Comparison of ENCODE assay signal across 28 mouse cellular contexts in genomic region chr13:112508487-112508886, GRCm38 (mm10). TPM values are rescaled to one million over a fixed set of nuclear protein-coding genes. Genes with fewer than 3 reads are reported as not detected.
A peak's percentile ranks its signal among the peaks of the same experiment; 100 is the strongest.
DNase-seq lines count a peak whose midpoint lies in the region; ATAC-seq lines count a peak whose summit lies in the region.
"Had no signal": no experiment of that assay in that cellular context is flagged by ENCODE, and none has a peak within 500 bp of the region (broad histone marks: within the 10 kb centered on the region; RNA-seq: fewer than 3 reads in every experiment).

No protein-coding gene starts in this region.

- H3K36me3 ChIP-seq in forebrain, embryonic 14.5 days (ENCODE audit: control insufficient read depth, insufficient read depth, low read length), result peaks cover 18% of the 10 kb centered on the region
- peaks cover 32% of the 10 kb centered on the region for H3K36me3 ChIP-seq in forebrain, embryonic 12.5 days (replicated peaks)

- peak; percentile 75 for ATAC-seq in forebrain, embryonic 14.5 days
- no peak for ATAC-seq in forebrain, embryonic 12.5 days (ENCODE audit: low FRiP score)
- ATAC-seq in megakaryocyte-erythroid progenitor cell, adult 5-6 weeks (replicated peaks; ENCODE audit: low FRiP score, low TSS enrichment, poor library complexity, severe bottlenecking), result no peak
- ATAC-seq: Patski had no signal

- H3K27me3 ChIP-seq in forebrain, embryonic 14.5 days (replicated peaks; ENCODE audit: control insufficient read depth, insufficient read depth, low read length), result no peaks in the 10 kb centered on the region
- no peaks in the 10 kb centered on the region for H3K27me3 ChIP-seq in forebrain, embryonic 12.5 days
- H3K27me3 ChIP-seq: CH12.LX; embryonic facial prominence, embryonic 12.5 days; embryonic facial prominence, embryonic 15.5 days; heart, embryonic 13.5 days; Patski had no signal

- no peak overlapping the region for H3K27ac ChIP-seq in forebrain, embryonic 14.5 days (ENCODE audit: low read depth, low read length)
- H3K27ac ChIP-seq in forebrain, embryonic 12.5 days, result no peak overlapping the region
- H3K27ac ChIP-seq: embryonic facial prominence, embryonic 12.5 days; embryonic facial prominence, embryonic 15.5 days; heart, adult 2 months; heart, embryonic 10.5 days; heart, embryonic 13.5 days; hindbrain, embryonic 14.5 days; hindbrain, postnatal 0 days had no signal

- H3K9ac ChIP-seq in forebrain, embryonic 14.5 days (ENCODE audit: low read length), result no peak overlapping the region
- H3K9ac ChIP-seq in forebrain, embryonic 12.5 days, result no peak overlapping the region
- H3K9ac ChIP-seq: embryonic facial prominence, embryonic 12.5 days; embryonic facial prominence, embryonic 15.5 days; heart, embryonic 13.5 days; hindbrain, embryonic 14.5 days had no signal

- no peaks in the 10 kb centered on the region for H3K4me1 ChIP-seq in forebrain, embryonic 14.5 days (ENCODE audit: control insufficient read depth, insufficient read depth, low read length)
- H3K4me1 ChIP-seq in forebrain, embryonic 12.5 days, result no peaks in the 10 kb centered on the region
- H3K4me1 ChIP-seq: embryonic facial prominence, embryonic 12.5 days; embryonic facial prominence, embryonic 15.5 days had no signal

- no peak overlapping the region for H3K4me2 ChIP-seq in forebrain, embryonic 14.5 days (ENCODE audit: low read length)
- H3K4me2 ChIP-seq in forebrain, embryonic 12.5 days, result no peak overlapping the region
- H3K4me2 ChIP-seq: embryonic facial prominence, embryonic 12.5 days; embryonic facial prominence, embryonic 15.5 days; heart, embryonic 13.5 days; hindbrain, embryonic 14.5 days had no signal

- peak; percentile 56 for DNase-seq in forebrain, embryonic 14.5 days (ENCODE audit: low spot score)
- peak; percentile 70 for DNase-seq in thymus, postnatal 0 days (ENCODE audit: low spot score)
- no peak for DNase-seq in thymus, postnatal 4 days
- peak; percentile 34 for DNase-seq in induced T-regulatory cell, adult 2 months (ENCODE audit: low read depth)
- DNase-seq in left cerebral cortex, postnatal 14 days (ENCODE audit: low spot score in 2 of 2), result no peak
- DNase-seq: adrenal gland, postnatal 10 days; adrenal gland, postnatal 36 days; B cell, adult 2 months; cerebellum, adult 11 months; cerebellum, adult 2 months; cerebellum, adult 9-11 months; cerebellum, postnatal 25 days; gastrocnemius, postnatal 10 days; gastrocnemius, postnatal 36 days; heart, adult 2 months; heart, postnatal 14 days; heart, postnatal 4 days had no signal

- no peaks in the 10 kb centered on the region for H3K9me3 ChIP-seq in forebrain, embryonic 14.5 days (replicated peaks; ENCODE audit: control insufficient read depth, low read length)
- no peaks in the 10 kb centered on the region for H3K9me3 ChIP-seq in forebrain, embryonic 12.5 days
- H3K9me3 ChIP-seq: embryonic facial prominence, embryonic 12.5 days; embryonic facial prominence, embryonic 15.5 days; G1E; heart, embryonic 10.5 days; heart, embryonic 13.5 days had no signal

- intact Hi-C loops in left cerebral cortex, postnatal 14 days (cut with DNase I), result loop anchor here (2.0 to 5.0 kb wide), 3 partner anchors 200 to 721 kb away; no protein-coding TSS in a partner anchor

- 56% methylated on average over 5 of the region's 5 CpGs for WGBS in forebrain, embryonic 14.5 days
- 74% methylated on average over 5 of the region's 5 CpGs for WGBS in forebrain, embryonic 12.5 days

- no peak overlapping the region for H3K4me3 ChIP-seq in forebrain, embryonic 14.5 days (ENCODE audit: low read depth, low read length)
- no peak overlapping the region for H3K4me3 ChIP-seq in forebrain, embryonic 12.5 days (replicated peaks)
- H3K4me3 ChIP-seq: embryonic facial prominence, embryonic 12.5 days; embryonic facial prominence, embryonic 15.5 days; heart, adult 2 months; heart, embryonic 10.5 days; heart, embryonic 13.5 days had no signal

RNA-seq across cellular contexts. Expression of gene Il6st, which starts 44.6 kb away (rescaled TPM):
- 9.8 and 12.6 TPM in 2 replicates for polyA plus RNA-seq in forebrain, embryonic 14.5 days (2014; fragmentation: Nextera tagmentation; extraction: Ambion mirVana)
- 30.4 and 31.6 TPM in 2 replicates for polyA plus RNA-seq in forebrain, embryonic 12.5 days (2016; fragmentation: Nextera tagmentation; extraction: Ambion mirVana)
- polyA plus RNA-seq in thymus, postnatal 0 days (2015; fragmentation: Nextera tagmentation; extraction: Ambion mirVana), result 18.9 and 19.5 TPM in 2 replicates
- total RNA-seq in left cerebral cortex, postnatal 14 days (2021), result 10 to 100 TPM; 82.2 to 89.1 TPM
- 2.3 and 5.9 TPM in 2 replicates for total RNA-seq in megakaryocyte-erythroid progenitor cell, adult 5-6 weeks (2014; fragmentation: Nextera tagmentation)
- 0.34 and 1.8 TPM in 2 replicates for total RNA-seq in megakaryocyte-erythroid progenitor cell, adult 5-6 weeks (2017)

Comparison
In these comparisons a context has a peak if more than half of its experiments do, and no peak if none do; other contexts are left out.
1. DNase-seq: peak in forebrain, embryonic 14.5 days (single experiment), thymus, postnatal 0 days (single experiment) and induced T-regulatory cell, adult 2 months (single experiment); none in thymus, postnatal 4 days (single experiment) and left cerebral cortex, postnatal 14 days (0 of 2).